Mouse (Mus musculus) adrenal gland, postnatal 25 days (tissue): Measurements from ENCODE around the gene Zfp319. TPM values are rescaled to one million over a fixed set of nuclear protein-coding genes. Genes with fewer than 3 reads are reported as not detected.

Experiments
- DNase-seq: peaks from one replicate; pipeline ENCODE4 v3.0.0; 2021; ENCODE audit warnings: mixed read lengths
- total RNA-seq: library from RNA; stranded (reverse); gene quantifications from 2 replicates; pipeline ENCODE4 v1.2.3, GENCODE M21; 2021

Gene Zfp319
- total RNA-seq, 1 experiment from 2014 or later = 13.6 TPM

DNA sequence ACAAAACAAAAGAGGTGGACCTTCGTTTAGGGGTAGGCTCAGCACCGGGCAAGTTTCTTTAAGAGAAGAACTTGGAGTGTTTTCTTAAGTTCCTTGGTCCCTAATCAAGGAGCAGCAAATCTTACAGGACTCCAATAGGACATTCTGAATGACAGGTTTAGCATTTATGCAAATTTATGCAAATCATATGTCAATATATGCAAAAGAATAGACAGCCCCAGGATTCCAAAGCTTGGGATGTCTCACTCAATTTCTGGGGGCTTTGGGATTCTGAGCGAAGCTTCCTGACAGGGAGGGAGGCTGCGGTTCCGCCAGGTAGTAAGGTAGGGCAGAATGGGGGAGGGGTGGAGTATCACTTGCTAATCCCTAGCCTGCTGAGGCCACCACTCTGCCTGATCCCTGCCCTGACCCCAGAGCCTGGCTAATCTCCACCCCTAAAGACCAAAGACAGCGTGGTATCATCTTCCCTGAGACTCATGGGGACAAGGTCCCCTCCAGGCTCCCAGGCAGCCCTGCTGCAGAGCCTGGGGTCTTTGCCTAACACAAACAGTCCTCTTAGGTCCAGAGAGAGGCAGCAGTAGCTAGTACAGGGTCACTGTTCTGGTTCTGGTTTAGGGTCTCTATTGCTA, 21.3 kb downstream of the Zfp319 start, which contains the start of gene Tepp:
Gene Tepp, plus strand, starts transcription at position 225 of the 629 bp plus-strand sequence.
- no peak for DNase-seq

DNA sequence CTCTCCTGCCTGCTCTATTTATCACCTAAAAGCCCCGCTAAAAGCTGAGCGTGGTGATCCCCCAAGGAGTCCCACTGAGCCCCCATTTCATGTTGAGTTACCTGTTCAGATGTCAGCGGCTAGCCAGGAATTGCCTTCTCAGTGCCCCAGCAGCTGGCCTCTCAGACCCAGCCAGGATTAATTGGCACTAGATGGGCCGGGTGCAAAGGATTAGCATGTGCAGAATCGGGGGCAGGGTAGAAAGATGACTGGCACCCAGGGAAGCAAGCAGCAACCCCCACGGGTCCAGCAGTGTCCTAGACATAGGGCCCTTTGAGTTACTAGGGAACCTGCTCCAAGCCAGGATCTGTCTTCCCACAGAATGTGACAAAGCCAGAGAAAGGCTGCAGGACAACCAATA, 25.3 kb downstream of the Zfp319 start, which contains the start of gene Cngb1:
Gene Cngb1, minus strand, starts transcription at position 155 of the 400 bp plus-strand sequence.
- no peak for DNase-seq

DNA sequence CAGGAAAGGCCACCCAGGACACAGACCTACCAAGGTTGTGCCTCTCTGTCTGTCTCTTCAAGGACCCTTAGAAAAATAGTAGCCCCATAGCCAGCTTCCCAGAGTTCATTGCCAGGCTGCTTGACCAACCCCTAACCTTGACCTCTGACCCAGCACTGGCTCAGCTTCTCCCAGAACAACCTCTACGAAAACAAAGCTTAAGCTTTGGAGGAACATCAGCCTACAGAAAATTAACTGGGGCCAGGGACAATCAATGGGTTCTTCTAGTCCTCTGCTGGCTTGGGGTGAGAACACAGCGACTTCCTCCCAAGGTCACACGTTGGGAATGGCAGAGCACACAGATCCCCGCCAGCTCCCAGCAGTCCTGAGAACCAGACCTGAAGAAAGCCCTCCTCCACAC, 26.2 kb downstream of the Zfp319 start:
- no peak for DNase-seq

DNA sequence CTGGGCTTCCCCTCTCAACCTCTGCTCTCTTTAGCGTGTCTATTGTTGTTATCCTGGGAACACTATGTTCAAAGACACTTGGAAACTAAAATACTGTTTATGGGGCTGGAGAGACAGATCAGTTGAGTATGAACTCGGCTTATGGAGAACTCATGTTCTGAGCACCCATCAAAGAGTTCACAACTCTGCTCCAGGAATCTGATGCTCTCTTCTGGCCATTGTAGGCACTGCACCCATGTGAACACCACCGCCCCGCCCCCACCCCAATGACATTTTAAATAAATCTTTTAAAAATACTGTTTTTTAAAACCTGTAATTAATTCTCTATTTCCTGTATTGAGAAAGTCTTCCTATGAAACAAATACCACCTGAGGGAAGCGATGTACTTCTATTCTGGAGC, 29.3 kb downstream of the Zfp319 start:
- DNase-seq = peak; percentile 27

DNA sequence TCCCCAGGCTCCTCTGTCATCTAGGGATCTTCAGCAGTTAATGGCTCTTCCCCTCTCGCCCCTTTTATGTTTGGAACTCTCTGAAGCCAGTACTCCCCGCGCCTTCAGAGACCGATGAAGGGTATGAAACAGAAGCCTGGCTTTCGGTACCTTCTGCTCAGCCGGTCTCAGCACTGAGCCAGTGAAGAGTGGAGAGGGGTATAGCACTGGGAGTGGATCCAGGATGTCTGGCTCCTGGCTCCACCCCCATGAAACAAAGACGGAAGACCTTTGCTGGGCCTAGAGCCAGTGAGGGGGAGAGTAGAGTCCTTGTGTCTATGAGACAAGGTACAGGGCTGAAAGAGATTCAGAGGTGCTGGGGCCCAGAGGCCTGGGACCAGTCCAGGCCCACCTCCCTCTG, 37.9 kb downstream of the Zfp319 start:
- DNase-seq = peak; percentile 20

- peak; percentile 72 for DNase-seq
Measured at GRCm38 (mm10) chr8:95293172-95293571, 38.6 kb downstream of the Zfp319 start.

- no peak for DNase-seq
Measured at GRCm38 (mm10) chr8:95289066-95289650, 42.6 kb downstream of the Zfp319 start.

DNA sequence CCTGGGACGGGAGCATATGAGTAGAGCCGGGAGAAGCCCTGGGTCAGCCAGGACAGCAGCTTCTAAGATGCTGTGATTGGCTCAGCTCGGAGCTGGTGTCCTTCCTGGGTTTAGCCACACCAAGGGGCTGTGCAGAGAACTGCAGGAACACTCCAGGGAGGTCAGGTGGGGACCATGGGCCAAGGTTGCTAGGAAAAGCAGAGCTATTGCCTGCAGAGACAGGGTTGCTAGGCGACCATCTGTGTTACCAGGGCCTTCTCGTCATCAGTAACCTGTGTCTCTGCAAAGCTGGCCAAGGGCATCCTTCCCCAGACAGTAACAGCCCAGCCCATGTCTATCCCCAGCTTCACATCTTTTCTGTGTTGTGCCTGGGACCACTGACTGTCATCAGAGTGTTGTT, 50.3 kb downstream of the Zfp319 start:
- no peak for DNase-seq

Other genes with a start within 250 kb of the Zfp319 start
- gene Kifc3, start 129.1 kb downstream of the Zfp319 start, total RNA-seq = 108 and 116 TPM in 2 replicates
- gene Cngb1, start 25.4 kb downstream of the Zfp319 start, total RNA-seq = 0.52 and 1.6 TPM in 2 replicates
- 0.76 TPM in 1 of 2 replicates, not detected in the other for gene Tepp, start 21.4 kb downstream of the Zfp319 start, total RNA-seq
- gene Usb1, start 334 bp upstream of the Zfp319 start, total RNA-seq = 22.4 and 23.0 TPM in 2 replicates
- gene Mmp15, start 20.3 kb upstream of the Zfp319 start, total RNA-seq = 8.7 and 10.5 TPM in 2 replicates
- gene Cfap20, start 102.9 kb upstream of the Zfp319 start, total RNA-seq = 53.1 and 58.0 TPM in 2 replicates
- 59.6 and 88.3 TPM in 2 replicates for gene Csnk2a2, start 158.1 kb upstream of the Zfp319 start, total RNA-seq
- 1.4 TPM in 1 of 2 replicates, not detected in the other for gene Ccdc113, start 202.1 kb upstream of the Zfp319 start, total RNA-seq
- not detected in 2 replicates for gene Prss54, start 244.4 kb upstream of the Zfp319 start, total RNA-seq